Mouse (Mus musculus): Measurements from ENCODE around the gene Gm20403. TPM values are rescaled to one million over a fixed set of nuclear protein-coding genes. Genes with fewer than 3 reads are reported as not detected.

Gene Gm20403
- polyA plus RNA-seq, 1 experiment from 2014 or later, result not detected

DNA sequence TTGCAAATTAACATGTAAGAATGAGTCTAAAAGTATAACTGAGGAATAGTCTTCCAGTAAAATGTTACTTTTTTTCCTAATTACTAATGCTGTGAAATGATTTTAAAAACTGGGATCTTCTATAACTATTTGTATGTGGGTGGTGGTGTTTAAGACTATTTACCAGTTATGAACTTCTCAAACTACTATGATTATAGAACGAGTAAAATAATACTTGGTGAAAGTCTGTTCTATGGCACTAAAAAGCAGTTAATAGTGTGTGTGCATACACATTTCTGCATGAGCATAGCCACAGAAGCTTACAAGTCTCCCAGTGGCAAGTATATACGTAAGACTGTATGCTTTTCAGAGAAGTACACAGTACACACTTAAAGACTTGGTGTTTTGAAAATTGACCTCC is 827 bp upstream of the Gm20403 start:
- 71% methylated on average over 2 of the region's 2 CpGs for WGBS (ENCODE audit: insufficient replicate concordance)
- Histone ChIP-seq H3K4me1 (peaks cover 31% of the 10 kb centered on the region), H3K36me3 (peaks cover 21% of the 10 kb centered on the region), H3K4me3 (no peak overlapping the region), H3K4me2 (peak overlapping the region; percentile 38), H3K9me3 (replicated peaks) (no peaks in the 10 kb centered on the region), H3K27ac (0 out of 2 replicates have a peak overlapping the region, but pooled peaks have one; percentile 40), H3K27me3 (replicated peaks) (no peaks in the 10 kb centered on the region), H3K9ac (no peak overlapping the region)
- no peak for ATAC-seq

DNA sequence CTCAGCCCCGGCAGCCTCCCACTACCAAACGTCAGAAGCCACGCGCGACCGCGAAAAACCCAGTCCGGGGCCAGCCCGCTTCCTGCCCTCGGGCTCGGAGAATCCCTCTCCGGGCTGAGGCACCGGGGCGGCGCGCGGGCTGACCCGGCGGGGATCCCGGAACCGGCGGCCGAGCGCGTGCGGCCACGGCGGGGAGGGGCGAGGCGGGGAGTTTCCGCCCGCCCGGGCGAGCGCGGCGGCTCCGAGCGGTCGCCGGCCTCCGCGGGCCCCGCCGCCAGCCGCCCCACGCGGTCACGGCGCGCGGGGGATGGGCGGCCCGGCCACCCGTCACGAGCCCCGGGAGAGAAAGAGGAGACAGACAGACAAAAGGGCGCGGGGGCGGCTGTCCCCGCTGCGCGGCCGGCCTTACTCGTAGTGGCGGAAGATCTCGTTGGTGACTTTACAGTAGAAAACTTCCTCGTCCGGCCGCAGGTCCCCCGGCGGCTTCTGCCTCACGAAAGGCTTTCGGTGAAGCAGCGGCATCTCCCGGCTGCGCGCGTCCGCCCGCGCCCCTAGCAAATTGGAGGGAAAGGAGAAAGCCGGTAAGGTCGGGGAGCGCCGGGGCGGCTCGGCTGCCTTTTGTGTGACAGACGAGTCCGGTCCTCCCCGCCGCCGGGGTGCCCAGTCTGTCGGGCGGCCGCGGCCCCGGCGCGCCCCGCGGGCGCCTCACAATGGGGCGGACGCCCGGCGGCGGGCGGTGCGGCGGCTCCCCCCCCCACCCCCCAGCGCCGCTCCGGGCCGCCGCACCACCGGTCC is 875 bp downstream of the Gm20403 start:
- no peaks in the 10 kb centered on the region for H3K9me3 ChIP-seq (replicated peaks)

DNA sequence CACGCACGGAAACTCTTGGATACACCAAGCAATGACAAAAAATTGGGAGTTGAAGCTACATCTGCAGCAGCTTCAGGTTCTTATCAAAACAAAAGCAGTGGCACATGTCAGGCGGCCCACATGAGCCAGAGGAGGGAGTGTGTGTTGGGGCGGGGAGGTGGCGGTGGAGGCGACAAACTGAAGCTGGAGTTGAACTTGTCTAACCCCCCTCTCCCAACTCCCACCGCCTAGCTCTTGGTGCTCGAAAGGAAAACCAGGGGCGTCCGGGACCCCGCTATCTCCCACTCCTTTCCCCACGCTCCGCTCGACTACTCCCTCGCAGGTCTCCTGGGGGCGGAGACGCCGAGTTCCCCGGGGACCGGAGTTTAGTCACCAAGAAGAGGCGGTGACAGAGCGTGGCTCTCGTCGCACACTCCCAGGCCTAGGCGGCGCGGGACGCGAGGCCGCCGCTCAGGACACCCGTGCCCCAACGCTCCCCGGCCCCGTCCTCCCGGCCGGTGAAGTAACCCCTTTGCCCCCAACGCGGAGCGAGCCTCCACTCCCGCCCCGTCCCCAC is 1.6 kb downstream of the Gm20403 start:
- WGBS (ENCODE audit: insufficient replicate concordance), result under 1% methylated on average over 42 of the region's 42 CpGs
- peak; percentile 81 for ATAC-seq
- Histone ChIP-seq H3K4me1 (peaks cover 54% of the 10 kb centered on the region), H3K9ac (peak overlapping the region; percentile 98), H3K27ac (peak overlapping the region; percentile 97), H3K4me3 (peak overlapping the region; percentile 99), H3K9me3 (replicated peaks) (no peaks in the 10 kb centered on the region), H3K4me2 (peak overlapping the region; percentile 98), H3K36me3 (peaks cover 41% of the 10 kb centered on the region), H3K27me3 (replicated peaks) (no peaks in the 10 kb centered on the region)

More for the DNA sequence above, 875 bp downstream of the Gm20403 start:
- Histone ChIP-seq H3K4me2 (peak overlapping the region; percentile 98), H3K27ac (peak overlapping the region; percentile 97), H3K4me1 (peaks cover 48% of the 10 kb centered on the region), H3K4me3 (peak overlapping the region; percentile 99), H3K36me3 (peaks cover 34% of the 10 kb centered on the region), H3K9ac (peak overlapping the region; percentile 98), H3K27me3 (replicated peaks) (no peaks in the 10 kb centered on the region)
- peak; percentile 66 for ATAC-seq
- under 1% methylated on average over 99 of the region's 117 CpGs for WGBS (ENCODE audit: insufficient replicate concordance)

DNA sequence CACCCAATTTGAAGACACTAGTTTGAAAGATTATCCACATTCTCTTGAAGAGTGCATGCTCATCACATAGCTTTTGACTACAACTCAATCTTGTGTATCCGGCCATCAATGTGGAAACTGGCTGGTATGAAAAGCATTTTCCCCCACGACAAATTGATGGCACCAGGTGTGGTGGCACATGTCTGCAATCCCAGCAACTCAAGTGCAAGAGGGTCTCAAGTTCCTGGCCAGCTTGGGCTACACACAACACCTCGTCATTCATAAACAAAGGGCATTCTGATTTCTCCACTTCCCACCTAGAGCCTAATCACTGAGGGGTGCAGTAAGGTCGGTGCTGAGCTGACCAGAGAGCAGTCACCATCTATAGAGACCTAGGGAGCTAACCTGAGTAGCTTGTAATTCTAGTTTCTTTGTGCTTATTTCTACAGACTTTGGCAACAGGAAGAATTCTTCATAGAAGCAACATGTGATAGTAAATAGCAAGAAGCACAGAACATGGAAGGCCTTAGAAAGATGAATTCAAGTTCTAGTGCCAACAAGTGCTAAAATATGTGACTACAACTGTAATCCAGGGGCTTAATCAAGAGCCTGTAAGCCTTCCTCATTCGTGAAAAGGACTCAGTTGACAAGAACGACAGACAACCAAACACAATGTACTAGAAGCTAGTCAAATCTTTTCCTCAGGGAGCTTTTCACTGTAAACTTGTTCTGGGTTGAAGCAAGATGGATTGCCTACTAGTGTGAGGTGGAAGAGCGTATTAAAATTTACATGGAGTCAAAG is 3.2 kb downstream of the Gm20403 start:
- Histone ChIP-seq H3K9ac (peak overlapping the region; percentile 2; the same call in 1 of the 2 replicates), H3K36me3 (peaks cover 51% of the 10 kb centered on the region), H3K27ac (peak overlapping the region; percentile 16; the same call in 1 of the 2 replicates), H3K4me3 (no peak overlapping the region), H3K4me1 (peaks cover 54% of the 10 kb centered on the region), H3K4me2 (peak overlapping the region; percentile 12; the same call in 1 of the 2 replicates), H3K27me3 (replicated peaks) (no peaks in the 10 kb centered on the region), H3K9me3 (replicated peaks) (no peaks in the 10 kb centered on the region)
- no peak for ATAC-seq
- WGBS (ENCODE audit: insufficient replicate concordance), result 77% methylated on average over 7 of the region's 7 CpGs

DNA sequence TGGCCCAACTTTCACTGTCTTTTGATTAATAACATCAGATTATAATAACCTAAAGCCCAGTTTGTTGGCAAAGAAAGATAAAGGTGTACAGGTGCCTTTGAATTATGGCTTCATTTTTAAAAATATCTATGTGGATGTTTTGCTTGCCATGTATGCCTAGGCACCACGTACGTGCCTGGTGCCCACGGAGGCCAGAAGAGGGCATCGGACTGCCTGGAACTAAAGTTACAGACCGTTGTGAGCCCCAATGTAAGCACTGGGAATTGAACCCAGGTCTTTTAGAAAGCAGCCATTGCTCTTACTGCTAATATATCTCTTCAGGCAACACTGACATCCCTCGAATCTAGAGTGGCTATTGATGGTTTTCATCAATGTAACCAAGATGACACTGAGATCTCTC is 4.4 kb downstream of the Gm20403 start:
- Histone ChIP-seq H3K27me3 (replicated peaks) (no peaks in the 10 kb centered on the region), H3K4me2 (peak overlapping the region; percentile 47; the same call in 1 of the 2 replicates), H3K4me1 (peaks cover 54% of the 10 kb centered on the region), H3K9me3 (replicated peaks) (no peaks in the 10 kb centered on the region), H3K36me3 (peaks cover 59% of the 10 kb centered on the region), H3K4me3 (no peak overlapping the region), H3K9ac (peak overlapping the region; percentile 47; the same call in 1 of the 2 replicates), H3K27ac (peak overlapping the region; percentile 81; the same call in 1 of the 2 replicates)
- WGBS (ENCODE audit: insufficient replicate concordance), result 71% methylated on average over 6 of the region's 6 CpGs
- no peak for ATAC-seq

DNA sequence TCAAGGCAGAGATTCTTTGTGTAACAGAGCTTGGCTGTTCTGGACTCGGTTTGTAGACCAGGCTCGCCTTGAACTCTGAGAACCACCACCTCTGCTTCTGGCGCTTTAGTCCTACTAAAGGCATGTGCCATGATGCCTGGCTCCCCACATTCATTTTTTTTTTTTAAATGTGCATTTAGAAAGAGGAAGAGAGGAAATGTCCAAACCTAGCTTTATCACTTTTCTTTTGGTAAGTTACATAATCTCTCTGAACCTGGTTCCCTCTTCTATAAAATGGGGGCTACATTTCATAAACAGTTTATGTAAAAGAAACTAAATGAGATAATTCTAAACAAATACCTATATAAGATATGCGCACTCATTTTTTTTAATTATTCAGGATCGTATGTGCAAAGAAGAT is 5.4 kb downstream of the Gm20403 start:
- ATAC-seq, result no peak
- H3K4me2 ChIP-seq, result peak overlapping the region; percentile 47
- H3K27me3 ChIP-seq (replicated peaks), result no peaks in the 10 kb centered on the region
- H3K9ac ChIP-seq, result peak overlapping the region; percentile 47; the same call in 1 of the 2 replicates
- peak overlapping the region; percentile 81 for H3K27ac ChIP-seq
- H3K4me1 ChIP-seq, result peaks cover 57% of the 10 kb centered on the region
- WGBS (ENCODE audit: insufficient replicate concordance), result 76% methylated on average over 5 of the region's 5 CpGs
- no peak overlapping the region for H3K4me3 ChIP-seq
- H3K36me3 ChIP-seq, result peaks cover 66% of the 10 kb centered on the region
- no peaks in the 10 kb centered on the region for H3K9me3 ChIP-seq (replicated peaks)

DNA sequence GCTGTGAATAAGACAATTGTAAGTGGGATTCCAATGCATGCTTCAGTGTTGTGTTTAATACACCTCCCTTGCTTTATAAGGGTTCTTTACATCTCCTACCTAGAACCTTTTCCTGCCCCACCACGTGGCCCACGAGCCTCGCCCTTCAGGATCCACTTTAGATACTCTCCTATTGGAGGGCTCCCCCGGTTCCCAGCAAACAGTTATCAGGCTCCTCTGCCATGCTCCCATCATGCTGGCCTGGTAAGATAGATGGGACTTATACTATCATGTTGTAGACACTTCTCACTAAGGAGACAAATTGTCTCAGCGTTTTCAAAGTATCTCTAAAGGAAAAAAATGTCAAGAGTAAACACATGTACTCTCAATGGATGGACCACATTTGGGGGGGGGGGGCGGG is 5.8 kb downstream of the Gm20403 start:
- peak overlapping the region; percentile 47 for H3K4me2 ChIP-seq
- H3K4me1 ChIP-seq, result peaks cover 57% of the 10 kb centered on the region
- H3K36me3 ChIP-seq, result peaks cover 70% of the 10 kb centered on the region
- no peaks in the 10 kb centered on the region for H3K27me3 ChIP-seq (replicated peaks)
- ATAC-seq, result peak; percentile 80
- H3K4me3 ChIP-seq, result no peak overlapping the region
- WGBS (ENCODE audit: insufficient replicate concordance), result 28% methylated on average over 6 of the region's 6 CpGs
- H3K27ac ChIP-seq, result peak overlapping the region; percentile 81
- no peaks in the 10 kb centered on the region for H3K9me3 ChIP-seq (replicated peaks)
- no peak overlapping the region for H3K9ac ChIP-seq

DNA sequence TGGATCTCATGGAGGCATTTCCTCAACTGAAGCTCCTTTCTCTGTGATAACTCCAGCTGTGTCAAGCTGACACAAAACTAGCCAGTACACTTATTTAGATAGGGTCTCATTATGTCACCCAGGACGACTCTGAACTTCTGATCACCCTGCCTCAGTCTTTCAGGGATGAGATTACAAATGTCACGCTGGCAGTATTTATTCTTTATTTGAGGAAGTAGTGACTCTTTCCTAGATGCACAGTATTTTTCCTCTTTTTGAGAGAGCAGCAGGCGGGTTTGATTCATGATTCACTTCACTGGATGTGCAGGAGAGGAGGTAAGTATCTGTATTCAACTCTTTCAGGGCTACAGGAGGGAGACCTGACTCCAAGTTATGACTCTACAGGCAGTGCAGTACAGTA is 17.3 kb downstream of the Gm20403 start:
- Histone ChIP-seq H3K4me2 (no peak overlapping the region), H3K27me3 (replicated peaks) (no peaks in the 10 kb centered on the region), H3K4me3 (no peak overlapping the region), H3K4me1 (peaks cover 11% of the 10 kb centered on the region), H3K36me3 (peaks cover 91% of the 10 kb centered on the region), H3K9ac (no peak overlapping the region), H3K9me3 (replicated peaks) (no peaks in the 10 kb centered on the region), H3K27ac (no peak overlapping the region)
- ATAC-seq, result no peak
- WGBS (ENCODE audit: insufficient replicate concordance), result 47% methylated on average over 3 of the region's 3 CpGs

DNA sequence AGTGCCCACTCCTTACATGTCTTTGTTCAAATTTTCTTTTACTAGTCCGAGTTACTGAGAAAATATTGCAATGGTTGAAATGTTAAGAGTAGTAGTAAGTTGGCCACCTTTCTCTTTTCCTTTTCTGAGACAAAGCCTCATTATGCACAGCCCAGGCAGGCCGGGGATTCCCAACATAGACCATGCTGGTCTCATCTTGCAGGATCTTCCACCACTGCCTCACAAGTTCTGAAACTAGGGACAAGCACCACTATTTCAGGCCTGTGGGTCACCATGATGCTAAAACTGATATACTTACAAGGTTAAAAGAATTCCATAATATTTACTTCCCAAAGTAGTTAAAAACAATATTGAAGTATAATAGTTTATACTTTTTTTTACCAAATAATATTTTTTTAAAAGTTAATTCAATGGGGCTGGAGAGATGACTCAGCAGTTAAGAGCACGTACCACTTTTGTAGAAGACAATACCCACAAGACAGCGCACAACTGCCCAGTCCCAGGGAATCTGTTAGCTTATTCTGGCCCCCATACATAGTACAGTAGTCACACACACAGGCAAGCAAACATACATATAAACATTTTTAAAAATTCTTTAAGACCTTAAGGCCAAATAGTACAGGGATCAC is 20.7 kb downstream of the Gm20403 start:
- WGBS (ENCODE audit: insufficient replicate concordance), result 88% methylated on average over 4 of the region's 4 CpGs
- no peak overlapping the region for H3K9ac ChIP-seq
- H3K36me3 ChIP-seq, result peaks cover 77% of the 10 kb centered on the region

DNA sequence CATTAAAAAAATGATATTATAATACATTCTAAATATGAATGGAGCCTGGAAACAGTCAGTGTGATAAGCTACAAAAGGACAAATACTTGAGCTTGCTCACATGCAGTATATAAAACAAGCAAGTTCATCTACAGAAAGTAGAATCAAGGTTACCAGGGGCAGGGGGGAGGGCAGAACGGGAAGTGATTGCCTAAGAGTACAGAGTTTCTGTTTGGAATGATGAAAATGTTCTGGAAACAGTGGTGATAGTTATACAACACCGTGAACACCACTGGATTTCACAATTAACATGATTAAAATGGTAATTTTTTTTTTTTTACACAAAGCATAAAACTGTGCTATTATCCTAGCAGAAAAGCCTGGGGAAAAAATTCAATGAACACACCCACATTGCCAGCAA is 26.8 kb downstream of the Gm20403 start:
- Histone ChIP-seq H3K9ac (no peak overlapping the region), H3K27ac (no peak overlapping the region), H3K27me3 (replicated peaks) (no peaks in the 10 kb centered on the region), H3K36me3 (peaks cover 47% of the 10 kb centered on the region), H3K4me3 (no peak overlapping the region), H3K9me3 (replicated peaks) (no peaks in the 10 kb centered on the region), H3K4me2 (no peak overlapping the region), H3K4me1 (peaks cover 36% of the 10 kb centered on the region)
- no peak for ATAC-seq
- WGBS (ENCODE audit: insufficient replicate concordance), result 60% methylated on average over 2 of the region's 2 CpGs

More for the DNA sequence above, 20.7 kb downstream of the Gm20403 start:
- Histone ChIP-seq H3K4me2 (no peak overlapping the region), H3K27ac (no peak overlapping the region), H3K27me3 (replicated peaks) (no peaks in the 10 kb centered on the region), H3K4me1 (peaks cover 19% of the 10 kb centered on the region), H3K9me3 (replicated peaks) (no peaks in the 10 kb centered on the region), H3K4me3 (no peak overlapping the region)
- ATAC-seq, result no peak

DNA sequence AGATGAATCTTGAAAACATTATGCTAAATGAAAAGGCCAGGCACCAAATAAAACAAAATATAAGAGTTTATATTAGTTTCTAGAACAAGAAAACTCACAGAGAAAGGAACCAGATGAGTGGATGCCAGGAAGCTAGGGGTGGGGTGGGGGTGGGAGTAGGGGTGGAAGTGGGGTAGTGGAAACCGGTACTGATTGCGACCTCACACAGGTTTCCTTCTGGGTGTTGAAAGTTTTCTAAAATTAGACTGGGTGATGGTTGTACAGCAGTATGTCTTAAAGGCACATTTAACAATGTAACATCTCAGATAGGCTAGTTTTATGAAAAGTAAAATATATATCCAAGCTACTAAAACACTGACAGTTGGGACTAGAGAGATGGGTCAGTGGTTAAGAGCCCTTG is 29.4 kb downstream of the Gm20403 start:
- H3K4me3 ChIP-seq, result no peak overlapping the region
- H3K36me3 ChIP-seq, result peaks cover 47% of the 10 kb centered on the region
- 56% methylated on average over 2 of the region's 2 CpGs for WGBS (ENCODE audit: insufficient replicate concordance)
- peaks cover 34% of the 10 kb centered on the region for H3K4me1 ChIP-seq
- H3K9ac ChIP-seq, result no peak overlapping the region
- no peaks in the 10 kb centered on the region for H3K27me3 ChIP-seq (replicated peaks)
- H3K9me3 ChIP-seq (replicated peaks), result no peaks in the 10 kb centered on the region
- no peak for ATAC-seq
- no peak overlapping the region for H3K27ac ChIP-seq
- H3K4me2 ChIP-seq, result no peak overlapping the region
